Mouse (Mus musculus): ENCODE measurements around the gene Stk10. TPM values are rescaled to one million over a fixed set of nuclear protein-coding genes. Genes with fewer than 3 reads are reported as not detected.

Stk10 gene
- polyA plus RNA-seq, 1 experiment from 2014 or later, result 1.7 TPM

GRCm38 (mm10) chr11:32519354-32519753 lies 13.8 kb upstream of the Stk10 start:
- Histone ChIP-seq H3K4me1 (ENCODE audit: control insufficient read depth, insufficient read depth, low read length) (no peaks in the 10 kb centered on the region), H3K27me3 (ENCODE audit: control insufficient read depth, insufficient read depth, low read depth, low read length) (no peaks in the 10 kb centered on the region), H3K36me3 (ENCODE audit: control insufficient read depth, insufficient read depth, low read length) (peaks cover 4% of the 10 kb centered on the region; the same call in 1 of the 2 replicates), H3K4me3 (ENCODE audit: low read depth, low read length) (no peak overlapping the region), H3K27ac (ENCODE audit: low read length) (no peak overlapping the region), H3K9me3 (replicated peaks; ENCODE audit: control insufficient read depth, low read length, poor library complexity, severe bottlenecking) (no peaks in the 10 kb centered on the region), H3K9ac (ENCODE audit: low read depth, low read length) (no peak overlapping the region), H3K4me2 (ENCODE audit: low read length) (no peak overlapping the region)
- no peak for ATAC-seq
- 94% methylated on average over 1 of the region's 1 CpGs for WGBS

- Histone ChIP-seq H3K36me3 (ENCODE audit: control insufficient read depth, insufficient read depth, low read length) (peaks cover 4% of the 10 kb centered on the region; the same call in 1 of the 2 replicates), H3K9ac (ENCODE audit: low read depth, low read length) (no peak overlapping the region), H3K4me1 (ENCODE audit: control insufficient read depth, insufficient read depth, low read length) (no peaks in the 10 kb centered on the region), H3K27ac (ENCODE audit: low read length) (no peak overlapping the region), H3K4me2 (ENCODE audit: low read length) (no peak overlapping the region), H3K4me3 (ENCODE audit: low read depth, low read length) (no peak overlapping the region), H3K27me3 (ENCODE audit: control insufficient read depth, insufficient read depth, low read depth, low read length) (no peaks in the 10 kb centered on the region), H3K9me3 (replicated peaks; ENCODE audit: control insufficient read depth, low read length, poor library complexity, severe bottlenecking) (no peaks in the 10 kb centered on the region)
- no peak for ATAC-seq
- 79% methylated on average over 2 of the region's 2 CpGs for WGBS
Observed at GRCm38 (mm10) chr11:32521246-32521645, 11.9 kb upstream of the Stk10 start.

DNA sequence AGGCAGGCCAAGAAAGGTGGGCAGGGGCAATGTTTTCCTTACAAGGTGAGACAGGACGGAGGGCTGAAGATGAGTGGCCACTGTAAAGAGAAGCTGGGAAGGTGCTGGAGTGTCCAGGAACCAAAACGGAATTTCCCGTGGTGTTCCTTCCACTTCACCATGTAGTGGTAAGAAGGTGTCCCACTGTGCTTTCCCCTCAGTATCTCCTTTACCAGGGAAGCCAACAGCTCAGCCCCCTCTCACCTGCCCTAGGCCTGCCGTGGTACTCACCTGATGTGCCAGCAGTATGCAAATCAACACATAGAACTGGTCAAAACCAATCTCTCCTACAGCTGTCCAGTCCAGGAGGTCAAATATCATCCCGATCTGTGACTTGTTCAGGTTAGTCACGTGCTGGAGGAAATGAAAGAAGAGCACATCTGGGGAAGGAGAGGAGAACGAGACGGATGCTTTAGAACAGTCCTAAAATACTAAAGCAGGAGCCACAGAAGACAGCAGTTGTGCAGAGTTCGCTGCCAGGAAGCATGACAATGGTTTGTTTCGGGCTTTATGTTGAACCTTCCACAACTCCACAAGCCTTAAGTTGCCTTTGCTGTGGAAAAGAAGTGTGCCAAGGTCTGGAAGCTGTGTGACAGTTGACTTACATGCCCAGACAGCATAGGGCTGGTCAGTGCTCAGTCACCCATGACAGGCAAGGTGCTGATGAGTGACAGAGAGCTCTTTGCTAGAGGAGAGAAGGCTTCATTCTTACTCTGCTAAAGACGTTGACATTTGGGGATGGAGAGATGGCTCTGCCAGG lies 8.8 kb upstream of the Stk10 start:
- no peak overlapping the region for H3K4me2 ChIP-seq (ENCODE audit: low read length)
- no peak overlapping the region for H3K9ac ChIP-seq (ENCODE audit: low read depth, low read length)
- H3K4me3 ChIP-seq (ENCODE audit: low read depth, low read length), result no peak overlapping the region
- H3K27me3 ChIP-seq (ENCODE audit: control insufficient read depth, insufficient read depth, low read depth, low read length), result no peaks in the 10 kb centered on the region
- 84% methylated on average over 11 of the region's 11 CpGs for WGBS
- H3K4me1 ChIP-seq (ENCODE audit: control insufficient read depth, insufficient read depth, low read length), result no peaks in the 10 kb centered on the region
- no peak overlapping the region for H3K27ac ChIP-seq (ENCODE audit: low read length)
- no peak for ATAC-seq
- no peaks in the 10 kb centered on the region for H3K9me3 ChIP-seq (replicated peaks; ENCODE audit: control insufficient read depth, low read length, poor library complexity, severe bottlenecking)
- peaks cover 4% of the 10 kb centered on the region; the same call in 1 of the 2 replicates for H3K36me3 ChIP-seq (ENCODE audit: control insufficient read depth, insufficient read depth, low read length)

DNA sequence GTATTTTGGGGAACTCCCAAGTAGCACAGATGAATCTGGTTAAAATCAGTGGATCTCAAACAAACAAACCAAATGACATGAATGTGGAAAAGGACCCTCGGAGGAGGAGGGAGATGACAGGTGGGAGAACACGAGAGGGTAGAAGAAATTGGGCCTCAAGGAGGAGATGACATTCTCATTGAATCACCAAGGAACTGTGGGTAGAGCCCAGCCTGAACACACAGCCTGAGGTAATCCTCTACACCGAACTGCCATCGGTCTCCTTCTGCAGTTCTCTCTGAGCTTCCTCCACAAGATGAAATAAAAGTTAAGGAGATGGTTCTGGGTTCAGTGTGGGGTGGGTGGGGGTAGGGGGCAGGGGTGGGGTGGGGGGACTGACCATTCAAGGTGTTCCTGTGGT lies 6.1 kb upstream of the Stk10 start:
- Histone ChIP-seq H3K4me1 (ENCODE audit: control insufficient read depth, insufficient read depth, low read length) (no peaks in the 10 kb centered on the region), H3K9me3 (replicated peaks; ENCODE audit: control insufficient read depth, low read length, poor library complexity, severe bottlenecking) (no peaks in the 10 kb centered on the region), H3K36me3 (ENCODE audit: control insufficient read depth, insufficient read depth, low read length) (no peaks in the 10 kb centered on the region; the same call in 1 of the 2 replicates), H3K4me3 (ENCODE audit: low read depth, low read length) (no peak overlapping the region), H3K27ac (ENCODE audit: low read length) (no peak overlapping the region), H3K9ac (ENCODE audit: low read depth, low read length) (no peak overlapping the region), H3K27me3 (ENCODE audit: control insufficient read depth, insufficient read depth, low read depth, low read length) (peaks cover 3% of the 10 kb centered on the region; the same call in 1 of the 2 replicates), H3K4me2 (ENCODE audit: low read length) (no peak overlapping the region)
- ATAC-seq, result no peak
- 81% methylated on average over 4 of the region's 4 CpGs for WGBS

DNA sequence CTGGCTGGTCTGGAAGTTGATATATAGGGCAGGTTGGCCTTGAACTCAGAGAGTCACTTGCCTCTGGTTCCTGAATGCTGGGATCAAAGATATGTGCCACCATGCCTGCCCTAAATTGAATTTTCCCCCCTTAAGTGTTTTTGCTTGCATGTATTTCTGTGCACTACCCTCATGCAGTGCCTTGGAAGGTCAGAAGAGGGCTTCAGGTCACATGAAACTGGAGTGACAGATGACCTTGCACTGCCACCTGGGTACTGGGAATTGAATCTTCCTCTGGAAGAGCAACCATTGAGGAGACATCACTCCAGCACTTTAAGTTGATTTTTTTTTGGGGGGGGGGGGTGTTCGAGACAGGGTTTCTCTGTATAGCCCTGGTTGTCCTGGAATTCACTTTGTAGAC lies 3.0 kb upstream of the Stk10 start:
- Histone ChIP-seq H3K9me3 (replicated peaks; ENCODE audit: control insufficient read depth, low read length, poor library complexity, severe bottlenecking) (no peaks in the 10 kb centered on the region), H3K4me2 (ENCODE audit: low read length) (no peak overlapping the region), H3K9ac (ENCODE audit: low read depth, low read length) (no peak overlapping the region), H3K27me3 (ENCODE audit: control insufficient read depth, insufficient read depth, low read depth, low read length) (peaks cover 3% of the 10 kb centered on the region; the same call in 1 of the 2 replicates), H3K4me1 (ENCODE audit: control insufficient read depth, insufficient read depth, low read length) (peaks cover 12% of the 10 kb centered on the region), H3K36me3 (ENCODE audit: control insufficient read depth, insufficient read depth, low read length) (no peaks in the 10 kb centered on the region; the same call in 1 of the 2 replicates), H3K4me3 (ENCODE audit: low read depth, low read length) (no peak overlapping the region), H3K27ac (ENCODE audit: low read length) (no peak overlapping the region)
- no peak for ATAC-seq
- 89% methylated on average over 1 of the region's 1 CpGs for WGBS

- peak within 1 kb of the TSS; percentile 92 for H3K4me2 ChIP-seq (ENCODE audit: low read length)
- no peaks in the 10 kb centered on the region for H3K36me3 ChIP-seq (ENCODE audit: control insufficient read depth, insufficient read depth, low read length)
- H3K9ac ChIP-seq (ENCODE audit: low read depth, low read length), result peak within 1 kb of the TSS; percentile 78
- peaks cover 3% of the 10 kb centered on the region; the same call in 1 of the 2 replicates for H3K27me3 ChIP-seq (ENCODE audit: control insufficient read depth, insufficient read depth, low read depth, low read length)
- peaks cover 12% of the 10 kb centered on the region for H3K4me1 ChIP-seq (ENCODE audit: control insufficient read depth, insufficient read depth, low read length)
- no peaks in the 10 kb centered on the region for H3K9me3 ChIP-seq (replicated peaks; ENCODE audit: control insufficient read depth, low read length, poor library complexity, severe bottlenecking)
- H3K4me3 ChIP-seq (ENCODE audit: low read depth, low read length), result peak within 1 kb of the TSS; percentile 61
- WGBS, result 7% methylated on average over 33 of the region's 33 CpGs
- ATAC-seq, result no peak
- H3K27ac ChIP-seq (ENCODE audit: low read length), result no peak within 1 kb of the TSS
Observed at GRCm38 (mm10) chr11:32531871-32532764, 987 bp upstream of the Stk10 start, which contains the start of gene Efcab9. Efcab9 (minus strand) TSS chr11:32532081.

DNA sequence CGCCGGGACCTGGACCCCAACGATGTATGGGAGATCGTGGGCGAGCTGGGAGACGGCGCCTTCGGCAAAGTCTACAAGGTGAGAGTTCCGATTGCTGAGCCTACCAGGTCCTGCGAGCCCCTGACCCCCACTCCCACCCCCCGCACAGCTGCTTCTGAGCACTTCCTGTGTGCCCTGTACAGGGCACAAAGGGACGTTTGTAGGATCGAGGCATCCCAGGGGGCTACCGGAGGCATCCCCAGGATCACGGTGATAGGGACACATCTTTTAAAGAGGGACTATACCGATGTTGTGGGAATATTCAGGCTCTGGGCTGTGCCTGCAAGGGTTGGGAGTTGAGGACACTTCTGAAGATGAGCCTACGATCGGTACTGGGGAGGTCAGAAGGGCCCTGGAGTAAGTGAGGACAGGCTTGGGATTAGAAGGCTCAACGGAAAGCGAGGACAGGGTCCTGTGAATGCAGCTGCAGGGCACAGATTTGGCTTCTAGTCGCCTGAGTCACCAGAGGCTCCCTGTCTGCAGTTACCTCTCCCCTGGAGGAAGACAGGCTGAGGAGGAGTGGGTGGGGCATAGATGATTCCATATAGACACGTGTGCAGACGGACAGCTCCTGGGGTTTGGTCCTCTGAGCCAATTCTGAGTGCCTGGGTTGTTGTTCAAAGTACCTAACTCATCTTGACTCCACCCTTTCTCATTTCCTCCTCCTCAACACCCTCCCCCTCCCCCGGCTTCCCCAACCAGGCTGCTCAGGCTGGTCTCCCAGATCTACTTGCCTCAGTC lies 567 bp downstream of the Stk10 start:
- whole genome bisulfite sequencing, result under 1% methylated on average over 24 of the region's 24 CpGs

DNA sequence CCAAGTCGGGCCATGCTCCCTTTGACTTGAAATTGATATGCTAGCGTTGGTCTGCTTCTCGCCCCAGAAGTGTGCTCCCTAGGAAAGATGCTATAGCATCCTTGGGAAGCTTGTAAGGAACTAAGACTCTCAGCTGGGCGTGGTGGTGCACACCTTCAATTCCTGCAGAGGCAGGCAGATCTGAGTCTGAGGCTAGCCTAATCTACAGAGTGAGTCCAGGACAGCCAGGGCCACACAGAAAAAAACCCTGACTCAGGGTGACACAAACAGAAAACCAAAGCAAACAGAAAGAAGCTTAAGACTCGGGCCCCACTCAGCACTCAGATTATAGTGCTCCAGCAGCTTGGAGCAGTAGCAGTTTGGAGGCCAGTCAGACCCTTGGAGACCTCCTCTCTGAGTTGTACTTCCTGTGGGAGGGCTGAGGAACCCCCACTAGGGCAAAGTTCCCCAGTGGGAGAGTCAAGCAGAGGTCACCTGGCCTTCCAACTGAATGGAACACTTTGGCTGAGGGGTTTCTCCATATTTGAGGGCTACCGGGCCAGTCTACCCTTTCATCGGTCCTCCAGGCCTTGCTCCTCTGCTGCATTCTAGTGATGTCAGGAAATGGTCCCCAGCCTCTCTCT lies 1.5 kb downstream of the Stk10 start:
- peak overlapping the region; percentile 92 for H3K4me2 ChIP-seq (ENCODE audit: low read length)
- no peak overlapping the region for H3K4me3 ChIP-seq (ENCODE audit: low read depth, low read length)
- H3K27me3 ChIP-seq (ENCODE audit: control insufficient read depth, insufficient read depth, low read depth, low read length), result peaks cover 3% of the 10 kb centered on the region; the same call in 1 of the 2 replicates
- H3K9me3 ChIP-seq (replicated peaks; ENCODE audit: control insufficient read depth, low read length, poor library complexity, severe bottlenecking), result no peaks in the 10 kb centered on the region
- H3K27ac ChIP-seq (ENCODE audit: low read length), result no peak overlapping the region
- 78% methylated on average over 7 of the region's 7 CpGs for WGBS
- no peak overlapping the region for H3K9ac ChIP-seq (ENCODE audit: low read depth, low read length)
- no peaks in the 10 kb centered on the region for H3K36me3 ChIP-seq (ENCODE audit: control insufficient read depth, insufficient read depth, low read length)
- ATAC-seq, result no peak
- H3K4me1 ChIP-seq (ENCODE audit: control insufficient read depth, insufficient read depth, low read length), result peaks cover 12% of the 10 kb centered on the region

More for the DNA sequence above, 567 bp downstream of the Stk10 start:
- Histone ChIP-seq H3K4me3 (ENCODE audit: low read depth, low read length) (peak overlapping the region; percentile 61), H3K27me3 (ENCODE audit: control insufficient read depth, insufficient read depth, low read depth, low read length) (peaks cover 3% of the 10 kb centered on the region; the same call in 1 of the 2 replicates), H3K9ac (ENCODE audit: low read depth, low read length) (peak overlapping the region; percentile 78), H3K36me3 (ENCODE audit: control insufficient read depth, insufficient read depth, low read length) (no peaks in the 10 kb centered on the region), H3K27ac (ENCODE audit: low read length) (no peak overlapping the region), H3K9me3 (replicated peaks; ENCODE audit: control insufficient read depth, low read length, poor library complexity, severe bottlenecking) (no peaks in the 10 kb centered on the region), H3K4me1 (ENCODE audit: control insufficient read depth, insufficient read depth, low read length) (peaks cover 12% of the 10 kb centered on the region), H3K4me2 (ENCODE audit: low read length) (peak overlapping the region; percentile 92)
- ATAC-seq, result peak; percentile 69

All from midbrain, embryonic 16.5 days (tissue).